Mouse (Mus musculus): ENCODE measurements at regions not wholly inside any gene's neighbourhood (a gene's known extent, or its start where the extent isn't known, plus 50 kb on each side); places are given as distances from the start of the nearest gene placed in this dataset.
"Not testable (repeated sequence)": the region's sequence is repeated elsewhere in the genome, so short reads cannot be mapped to it uniquely, and the experiment has no call there.

DNA sequence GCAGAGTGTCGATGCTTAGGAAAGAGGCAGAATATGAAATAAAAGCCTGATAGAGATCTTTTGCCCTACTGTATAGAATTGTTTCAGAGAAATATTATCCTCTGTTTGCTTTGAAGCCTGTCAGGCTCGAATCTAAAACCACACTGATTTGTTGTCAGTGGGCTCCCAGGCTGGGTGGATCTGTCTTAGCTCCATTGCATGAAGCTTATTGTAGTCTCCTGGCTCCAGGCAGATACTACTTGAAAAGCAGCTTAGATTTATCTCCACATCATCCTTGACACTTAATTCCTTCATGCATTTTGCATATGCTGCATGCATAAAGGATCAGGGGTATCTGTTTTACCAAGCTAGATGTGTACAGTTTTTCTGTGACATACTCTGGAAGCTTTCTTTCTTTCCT, 297.4 kb downstream of the Fam198b start:
- Histone ChIP-seq H3K4me2 (replicated peaks; ENCODE audit: low read depth, low read length) (no peak overlapping the region), H3K27me3 (replicated peaks; ENCODE audit: insufficient read depth, low read length) (no peaks in the 10 kb centered on the region), H3K9me3 (ENCODE audit: low read length) (no peaks in the 10 kb centered on the region), H3K36me3 (ENCODE audit: insufficient read depth, low read length) (no peaks in the 10 kb centered on the region), H3K27ac (ENCODE audit: low read length) (no peak overlapping the region), H3K4me3 (ENCODE audit: low read depth, low read length) (no peak overlapping the region), H3K9ac (replicated peaks; ENCODE audit: low read depth) (no peak overlapping the region), H3K4me1 (ENCODE audit: insufficient read depth, low read depth, low read length) (no peaks in the 10 kb centered on the region)
- 65% methylated on average over 2 of the region's 2 CpGs for WGBS
- TF ChIP-seq CTCF (IDR thresholded peaks at IDR 0.05) (no peak), EP300 (IDR thresholded peaks at IDR 0.05) (no peak)
- DNase-seq (ENCODE audit: low spot score), result no peak
- ATAC-seq, result no peak

DNA sequence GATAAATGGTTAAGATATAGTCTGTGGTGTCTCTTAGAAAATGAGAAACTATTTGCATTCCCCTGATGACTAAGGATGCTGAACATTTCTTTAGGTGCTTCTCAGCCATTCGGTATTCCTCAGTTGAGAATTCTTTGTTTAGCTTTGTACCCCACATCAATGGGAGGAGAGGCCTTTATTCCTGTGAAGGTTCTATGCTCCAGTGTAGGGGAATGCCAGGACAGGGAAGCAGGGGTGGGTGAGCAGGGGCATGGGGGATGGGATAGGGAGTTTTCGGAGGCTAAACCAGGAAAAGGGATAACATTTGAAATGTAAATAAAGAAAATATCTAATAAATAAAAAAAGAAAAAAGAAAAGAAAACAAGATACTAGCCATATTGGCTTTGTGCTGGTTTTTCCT, 297.8 kb downstream of the Fam198b start:
- not testable (repeated sequence) for H3K9me3 ChIP-seq (ENCODE audit: low read length); DNase-seq (ENCODE audit: low spot score); H3K9ac ChIP-seq (replicated peaks; ENCODE audit: low read depth); H3K4me1 ChIP-seq (ENCODE audit: insufficient read depth, low read depth, low read length); H3K36me3 ChIP-seq (ENCODE audit: insufficient read depth, low read length); ATAC-seq; H3K27ac ChIP-seq (ENCODE audit: low read length); H3K27me3 ChIP-seq (replicated peaks; ENCODE audit: insufficient read depth, low read length); H3K4me2 ChIP-seq (replicated peaks; ENCODE audit: low read depth, low read length); H3K4me3 ChIP-seq (ENCODE audit: low read depth, low read length)
- 68% methylated on average over 2 of the region's 2 CpGs for WGBS

DNA sequence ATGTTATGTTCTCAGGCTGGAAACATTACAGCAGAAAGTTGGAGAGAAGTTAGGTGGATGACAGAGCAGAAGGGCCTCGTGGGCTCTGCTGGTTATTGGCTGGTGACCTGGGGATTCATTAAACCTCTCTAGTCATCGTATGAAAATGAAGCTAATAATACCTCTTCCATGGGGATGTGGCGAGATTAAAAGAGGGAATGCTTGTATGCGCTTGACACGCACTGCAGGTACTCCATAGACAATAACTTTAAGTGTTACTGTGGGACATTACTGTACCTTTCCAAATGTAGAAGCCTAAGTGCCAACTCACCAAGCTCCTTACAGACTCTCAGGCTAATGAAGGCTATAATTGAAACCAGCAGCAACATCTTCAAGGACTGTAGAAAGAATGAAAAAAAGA, 303.1 kb downstream of the Fam198b start:
- Histone ChIP-seq H3K9me3 (ENCODE audit: low read length) (no peaks in the 10 kb centered on the region), H3K4me1 (ENCODE audit: insufficient read depth, low read depth, low read length) (no peaks in the 10 kb centered on the region), H3K27ac (ENCODE audit: low read length) (no peak overlapping the region), H3K27me3 (replicated peaks; ENCODE audit: insufficient read depth, low read length) (no peaks in the 10 kb centered on the region), H3K4me3 (ENCODE audit: low read depth, low read length) (no peak overlapping the region), H3K36me3 (ENCODE audit: insufficient read depth, low read length) (no peaks in the 10 kb centered on the region), H3K4me2 (replicated peaks; ENCODE audit: low read depth, low read length) (no peak overlapping the region), H3K9ac (replicated peaks; ENCODE audit: low read depth) (no peak overlapping the region)
- ATAC-seq (no peak), DNase-seq (ENCODE audit: low spot score) (no peak)
- WGBS, result 80% methylated on average over 5 of the region's 5 CpGs
- TF ChIP-seq EP300 (IDR thresholded peaks at IDR 0.05), result no peak
- no peak for TF ChIP-seq CTCF (IDR thresholded peaks at IDR 0.05)

DNA sequence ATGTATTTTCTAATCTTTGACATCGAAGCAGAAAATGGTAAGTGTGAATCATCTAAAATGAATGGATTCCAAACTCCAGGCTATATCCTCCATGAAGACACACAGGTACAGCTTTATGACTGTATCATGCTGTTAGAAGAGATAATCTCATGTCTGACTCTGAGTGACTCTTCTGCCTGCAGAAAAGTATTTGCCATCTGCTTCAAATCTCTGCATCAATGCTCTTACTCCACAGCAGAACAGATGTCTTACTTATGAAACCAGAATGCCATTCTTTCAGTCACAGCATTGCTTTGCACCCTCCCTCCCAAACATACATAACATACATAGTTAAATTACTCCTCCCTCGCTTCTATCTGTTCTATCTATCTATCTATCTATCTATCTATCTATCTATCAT, 316.6 kb downstream of the Fam198b start:
- H3K4me2 ChIP-seq (replicated peaks; ENCODE audit: low read depth, low read length), result no peak overlapping the region
- no peak overlapping the region for H3K9ac ChIP-seq (replicated peaks; ENCODE audit: low read depth)
- H3K36me3 ChIP-seq (ENCODE audit: insufficient read depth, low read length), result no peaks in the 10 kb centered on the region
- H3K4me1 ChIP-seq (ENCODE audit: insufficient read depth, low read depth, low read length), result no peaks in the 10 kb centered on the region
- no peak overlapping the region for H3K27ac ChIP-seq (ENCODE audit: low read length)
- H3K4me3 ChIP-seq (ENCODE audit: low read depth, low read length), result no peak overlapping the region
- DNase-seq (ENCODE audit: low spot score) (no peak), ATAC-seq (no peak)
- H3K9me3 ChIP-seq (ENCODE audit: low read length), result no peaks in the 10 kb centered on the region
- no peaks in the 10 kb centered on the region for H3K27me3 ChIP-seq (replicated peaks; ENCODE audit: insufficient read depth, low read length)
- TF ChIP-seq EP300 (IDR thresholded peaks at IDR 0.05), result no peak
- TF ChIP-seq CTCF (IDR thresholded peaks at IDR 0.05), result no peak
- 69% methylated on average over 2 of the region's 2 CpGs for WGBS

DNA sequence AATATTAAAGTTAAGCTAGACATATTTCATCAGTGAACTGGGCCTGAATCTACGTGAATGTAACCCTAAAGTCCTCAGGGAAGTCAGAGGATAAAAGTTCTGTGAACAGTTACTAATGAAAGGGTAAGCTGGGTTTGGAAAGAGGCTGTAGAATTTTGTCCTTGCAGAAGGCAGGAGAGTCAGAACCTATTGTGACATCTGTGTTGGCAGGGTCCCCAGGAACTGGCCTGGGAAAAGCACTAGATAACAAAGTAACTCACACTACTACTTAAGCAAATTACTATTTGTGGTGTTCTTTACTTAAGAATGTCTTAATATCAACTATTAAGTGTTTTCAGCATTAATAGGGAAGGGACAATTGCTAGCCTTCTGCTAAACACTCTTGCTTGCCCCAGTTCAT, 320.5 kb downstream of the Fam198b start:
- no peaks in the 10 kb centered on the region for H3K27me3 ChIP-seq (replicated peaks; ENCODE audit: insufficient read depth, low read length)
- H3K9me3 ChIP-seq (ENCODE audit: low read length), result no peaks in the 10 kb centered on the region
- TF ChIP-seq CTCF (IDR thresholded peaks at IDR 0.05) (no peak), EP300 (IDR thresholded peaks at IDR 0.05) (no peak)
- H3K9ac ChIP-seq (replicated peaks; ENCODE audit: low read depth), result no peak overlapping the region
- H3K36me3 ChIP-seq (ENCODE audit: insufficient read depth, low read length), result no peaks in the 10 kb centered on the region
- H3K27ac ChIP-seq (ENCODE audit: low read length), result no peak overlapping the region
- no peaks in the 10 kb centered on the region for H3K4me1 ChIP-seq (ENCODE audit: insufficient read depth, low read depth, low read length)
- 66% methylated on average over 1 of the region's 1 CpGs for WGBS
- DNase-seq (ENCODE audit: low spot score) (no peak), ATAC-seq (no peak)
- H3K4me2 ChIP-seq (replicated peaks; ENCODE audit: low read depth, low read length), result no peak overlapping the region
- H3K4me3 ChIP-seq (ENCODE audit: low read depth, low read length), result no peak overlapping the region

DNA sequence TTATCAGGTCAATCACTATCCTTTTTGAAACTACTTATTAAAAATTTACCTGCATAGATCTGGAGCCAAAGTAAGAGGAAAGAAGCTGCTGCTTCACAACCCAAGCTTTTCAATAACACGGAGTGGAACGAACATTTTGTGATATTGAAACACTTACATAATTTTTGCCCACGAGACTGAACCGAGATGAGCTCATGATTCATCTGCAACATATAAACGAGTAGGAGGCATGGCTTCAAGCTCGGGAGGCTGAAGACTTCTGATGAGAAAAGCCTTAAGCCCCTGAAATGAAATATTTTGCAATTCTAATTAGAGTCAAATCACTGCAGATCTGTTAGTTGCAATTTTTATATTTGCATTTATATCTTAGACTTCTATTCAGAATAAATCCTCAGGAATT, 321.0 kb downstream of the Fam198b start:
- H3K36me3 ChIP-seq (ENCODE audit: insufficient read depth, low read length), result no peaks in the 10 kb centered on the region
- no peak for ATAC-seq
- H3K9me3 ChIP-seq (ENCODE audit: low read length), result no peaks in the 10 kb centered on the region
- H3K9ac ChIP-seq (replicated peaks; ENCODE audit: low read depth), result no peak overlapping the region
- TF ChIP-seq CTCF (IDR thresholded peaks at IDR 0.05) (no peak), EP300 (IDR thresholded peaks at IDR 0.05) (no peak)
- H3K27me3 ChIP-seq (replicated peaks; ENCODE audit: insufficient read depth, low read length), result no peaks in the 10 kb centered on the region
- 66% methylated on average over 6 of the region's 6 CpGs for WGBS
- no peaks in the 10 kb centered on the region for H3K4me1 ChIP-seq (ENCODE audit: insufficient read depth, low read depth, low read length)
- H3K4me3 ChIP-seq (ENCODE audit: low read depth, low read length), result no peak overlapping the region
- H3K4me2 ChIP-seq (replicated peaks; ENCODE audit: low read depth, low read length), result no peak overlapping the region
- no peak overlapping the region for H3K27ac ChIP-seq (ENCODE audit: low read length)
- DNase-seq (ENCODE audit: low spot score), result no peak

DNA sequence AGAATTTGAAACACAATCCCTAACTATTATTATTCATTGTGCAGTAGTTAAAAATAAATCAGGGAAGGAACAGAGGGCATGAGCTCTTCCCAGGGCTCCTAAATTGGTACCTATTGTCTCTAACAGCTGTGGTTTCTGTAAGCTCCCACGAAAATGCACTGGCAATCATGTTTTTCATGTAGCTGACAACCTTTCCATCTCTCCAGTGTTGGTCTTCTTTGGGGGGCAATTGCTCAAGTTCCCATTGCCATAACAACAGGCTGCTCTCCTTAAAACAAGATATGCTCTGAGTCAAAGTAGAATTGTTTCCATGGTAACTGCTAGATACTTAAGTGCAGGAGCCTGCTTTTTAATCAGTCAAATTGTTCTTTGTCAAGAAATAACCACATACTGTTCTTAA, 322.7 kb downstream of the Fam198b start:
- H3K27me3 ChIP-seq (replicated peaks; ENCODE audit: insufficient read depth, low read length), result no peaks in the 10 kb centered on the region
- WGBS, result 28% methylated on average over 1 of the region's 1 CpGs
- H3K9ac ChIP-seq (replicated peaks; ENCODE audit: low read depth), result no peak overlapping the region
- no peak overlapping the region for H3K27ac ChIP-seq (ENCODE audit: low read length)
- H3K36me3 ChIP-seq (ENCODE audit: insufficient read depth, low read length), result no peaks in the 10 kb centered on the region
- DNase-seq (ENCODE audit: low spot score), result no peak
- ATAC-seq, result no peak
- no peak overlapping the region for H3K4me2 ChIP-seq (replicated peaks; ENCODE audit: low read depth, low read length)
- no peaks in the 10 kb centered on the region for H3K4me1 ChIP-seq (ENCODE audit: insufficient read depth, low read depth, low read length)
- H3K4me3 ChIP-seq (ENCODE audit: low read depth, low read length), result no peak overlapping the region
- TF ChIP-seq EP300 (IDR thresholded peaks at IDR 0.05), result no peak
- TF ChIP-seq CTCF (IDR thresholded peaks at IDR 0.05), result no peak
- no peaks in the 10 kb centered on the region for H3K9me3 ChIP-seq (ENCODE audit: low read length)

Measured in lung, postnatal 0 days (tissue).